ENCODE assay signal across 14 mouse cellular contexts in the genomic region with DNA sequence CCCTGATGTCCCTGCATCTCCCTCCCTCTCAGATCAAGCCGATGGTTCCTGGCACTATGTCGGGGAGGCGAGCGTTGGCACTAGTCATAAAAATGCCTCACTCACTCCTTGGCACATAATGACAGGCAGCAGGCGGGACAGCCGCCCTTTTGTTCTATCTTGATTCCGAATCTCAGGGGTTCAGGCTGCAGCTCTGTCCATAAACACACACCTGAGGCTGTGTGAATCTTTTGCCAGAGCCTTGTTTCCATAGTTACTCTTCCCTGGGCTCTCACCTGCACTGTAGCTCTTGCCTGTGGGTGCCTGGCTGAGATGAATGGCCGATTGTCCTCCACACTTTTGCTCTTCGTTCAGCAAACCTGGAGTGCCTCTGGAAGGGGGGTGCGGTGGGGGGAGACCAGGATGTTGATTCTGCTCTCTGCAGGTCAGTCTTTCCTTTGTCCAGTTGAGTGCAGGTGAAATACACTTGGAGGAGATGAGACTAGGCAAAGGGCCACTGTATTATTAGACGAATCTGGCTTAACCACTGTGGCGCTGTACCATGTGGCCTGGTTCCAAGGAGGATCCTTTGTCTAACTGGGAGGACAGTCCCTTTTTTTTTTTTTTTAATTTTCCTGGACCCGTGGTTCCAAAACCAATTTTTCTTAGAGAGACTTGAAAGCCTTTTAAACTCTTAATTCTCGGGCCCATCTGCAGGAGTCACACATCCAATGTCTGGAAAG. TPM values are rescaled to one million over a fixed set of nuclear protein-coding genes. Genes with fewer than 3 reads are reported as not detected.
DNase-seq lines count a peak whose midpoint lies in the region; ATAC-seq and TF ChIP-seq lines count a peak whose summit lies in the region.
"Had no signal": no experiment of that assay in that cellular context is flagged by ENCODE, and none has a peak within 500 bp of the region (broad histone marks: within the 10 kb centered on the region; RNA-seq: fewer than 3 reads in every experiment).

No protein-coding gene starts in this region.

- no peaks in the 10 kb centered on the region for H3K27me3 ChIP-seq in forebrain, embryonic 13.5 days
- H3K27me3 ChIP-seq in forebrain, embryonic 10.5 days (ENCODE audit: poor library complexity, severe bottlenecking): no peaks in the 10 kb centered on the region
- H3K27me3 ChIP-seq in lung, postnatal 0 days (replicated peaks; ENCODE audit: insufficient read depth, low read length): no peaks in the 10 kb centered on the region
- no peaks in the 10 kb centered on the region for H3K27me3 ChIP-seq in neural tube, embryonic 13.5 days
- H3K27me3 ChIP-seq: heart, embryonic 13.5 days had no signal

- no peak for TF ChIP-seq EP300 in lung, postnatal 0 days (IDR thresholded peaks at IDR 0.05)

- TF ChIP-seq CTCF in lung, postnatal 0 days (IDR thresholded peaks at IDR 0.05): no peak

- no peak overlapping the region for H3K4me2 ChIP-seq in forebrain, embryonic 13.5 days
- H3K4me2 ChIP-seq in lung, postnatal 0 days (replicated peaks; ENCODE audit: low read depth, low read length): no peak overlapping the region
- peak overlapping the region; percentile 20 for H3K4me2 ChIP-seq in neural tube, embryonic 13.5 days
- H3K4me2 ChIP-seq: heart, embryonic 13.5 days had no signal

- H3K9ac ChIP-seq in forebrain, embryonic 13.5 days: no peak overlapping the region
- H3K9ac ChIP-seq in lung, postnatal 0 days (replicated peaks; ENCODE audit: low read depth): no peak overlapping the region
- H3K9ac ChIP-seq in neural tube, embryonic 13.5 days: no peak overlapping the region
- H3K9ac ChIP-seq: heart, embryonic 13.5 days had no signal

- no peaks in the 10 kb centered on the region for H3K36me3 ChIP-seq in forebrain, embryonic 13.5 days (ENCODE audit: poor library complexity, severe bottlenecking)
- H3K36me3 ChIP-seq in forebrain, embryonic 10.5 days (replicated peaks): no peaks in the 10 kb centered on the region
- H3K36me3 ChIP-seq in lung, postnatal 0 days (ENCODE audit: insufficient read depth, low read length): no peaks in the 10 kb centered on the region
- no peaks in the 10 kb centered on the region for H3K36me3 ChIP-seq in neural tube, embryonic 13.5 days
- H3K36me3 ChIP-seq: heart, embryonic 13.5 days had no signal

- 0 out of 2 replicates have a peak, but pooled peaks have one; percentile 33 for ATAC-seq in forebrain, embryonic 13.5 days
- peak; percentile 38 for ATAC-seq in lung, postnatal 0 days
- ATAC-seq in neural tube, embryonic 13.5 days (ENCODE audit: low read depth): peak; percentile 54
- ATAC-seq: inflammation-experienced regulatory T-cells, adult 6 months had no signal

- no peak for DNase-seq in forebrain, embryonic 10.5 days (ENCODE audit: extremely low spot score, low spot score)
- no peak for DNase-seq in lung, postnatal 0 days (ENCODE audit: low spot score)
- no peak for DNase-seq in lung, postnatal 14 days
- DNase-seq in cerebellum, postnatal 36 days: peak; percentile 44 to 46
- no peak for DNase-seq in layer of hippocampus, adult 9-11 months
- DNase-seq in thymus, adult 18-20 months: no peak
- DNase-seq: adrenal gland, postnatal 36 days; kidney, postnatal 4 days; lung, adult 18-20 months; spleen, adult 18-20 months had no signal

- WGBS in forebrain, embryonic 13.5 days: 63% methylated on average over 14 of the region's 14 CpGs
- 80% methylated on average over 14 of the region's 14 CpGs for WGBS in forebrain, embryonic 10.5 days
- 57% methylated on average over 14 of the region's 14 CpGs for WGBS in lung, postnatal 0 days
- WGBS in neural tube, embryonic 13.5 days: 43% methylated on average over 14 of the region's 14 CpGs

- no peaks in the 10 kb centered on the region for H3K9me3 ChIP-seq in forebrain, embryonic 13.5 days (replicated peaks)
- no peaks in the 10 kb centered on the region for H3K9me3 ChIP-seq in forebrain, embryonic 10.5 days
- H3K9me3 ChIP-seq in lung, postnatal 0 days (ENCODE audit: low read length): no peaks in the 10 kb centered on the region
- no peaks in the 10 kb centered on the region for H3K9me3 ChIP-seq in neural tube, embryonic 13.5 days
- H3K9me3 ChIP-seq: heart, embryonic 13.5 days had no signal

- H3K4me3 ChIP-seq in forebrain, embryonic 13.5 days: no peak overlapping the region
- no peak overlapping the region for H3K4me3 ChIP-seq in forebrain, embryonic 10.5 days
- no peak overlapping the region for H3K4me3 ChIP-seq in lung, postnatal 0 days (ENCODE audit: low read depth, low read length)
- no peak overlapping the region for H3K4me3 ChIP-seq in neural tube, embryonic 13.5 days
- H3K4me3 ChIP-seq: heart, embryonic 13.5 days had no signal

- peaks cover 10% of the 10 kb centered on the region for H3K4me1 ChIP-seq in forebrain, embryonic 13.5 days
- 0 out of 2 replicates have a peak, but pooled peaks cover 4% of the 10 kb centered on the region for H3K4me1 ChIP-seq in forebrain, embryonic 10.5 days
- H3K4me1 ChIP-seq in lung, postnatal 0 days (ENCODE audit: insufficient read depth, low read depth, low read length): no peaks in the 10 kb centered on the region
- H3K4me1 ChIP-seq in neural tube, embryonic 13.5 days (replicated peaks): peaks cover 28% of the 10 kb centered on the region
- H3K4me1 ChIP-seq: heart, embryonic 13.5 days had no signal

- H3K27ac ChIP-seq in forebrain, embryonic 13.5 days: peak overlapping the region; percentile 19; the same call in 1 of the 2 replicates
- H3K27ac ChIP-seq in forebrain, embryonic 10.5 days: no peak overlapping the region
- H3K27ac ChIP-seq in lung, postnatal 0 days (ENCODE audit: low read length): no peak overlapping the region
- peak overlapping the region; percentile 50 for H3K27ac ChIP-seq in neural tube, embryonic 13.5 days (replicated peaks)
- H3K27ac ChIP-seq: heart, embryonic 13.5 days had no signal

RNA-seq across cellular contexts. Expression of a gene that starts 48.8 kb away (rescaled TPM):
- polyA plus RNA-seq in forebrain, embryonic 13.5 days (2015; fragmentation: Nextera tagmentation; extraction: Ambion mirVana): not detected in 2 replicates
- polyA plus RNA-seq in forebrain, embryonic 10.5 days (2016; fragmentation: Nextera tagmentation; extraction: Ambion mirVana): not detected in 2 replicates
- 0.13 TPM in 1 of 2 replicates, not detected in the other for polyA plus RNA-seq in lung, postnatal 0 days (2015; fragmentation: Nextera tagmentation; extraction: Ambion mirVana)
- not detected in 2 replicates for polyA plus RNA-seq in neural tube, embryonic 13.5 days (2015; fragmentation: Nextera tagmentation; extraction: Ambion mirVana)
- polyA plus RNA-seq: heart, embryonic 13.5 days; inflammation-experienced regulatory T-cells, adult 6 months had no signal

RNA-seq across cellular contexts. Expression of a gene that starts 56.4 kb away (rescaled TPM):
- 9.7 and 10.6 TPM in 2 replicates for polyA plus RNA-seq in forebrain, embryonic 13.5 days (2015; fragmentation: Nextera tagmentation; extraction: Ambion mirVana)
- 8.7 and 9.9 TPM in 2 replicates for polyA plus RNA-seq in forebrain, embryonic 10.5 days (2016; fragmentation: Nextera tagmentation; extraction: Ambion mirVana)
- polyA plus RNA-seq in lung, postnatal 0 days (2015; fragmentation: Nextera tagmentation; extraction: Ambion mirVana): 4.1 and 4.7 TPM in 2 replicates
- 10.9 and 11.8 TPM in 2 replicates for polyA plus RNA-seq in neural tube, embryonic 13.5 days (2015; fragmentation: Nextera tagmentation; extraction: Ambion mirVana)

Comparison
In these comparisons a context has a peak if more than half of its experiments do, and no peak if none do; other contexts are left out.
1. H3K27ac ChIP-seq: peak in forebrain, embryonic 13.5 days (single experiment) and neural tube, embryonic 13.5 days (single experiment); none in forebrain, embryonic 10.5 days (single experiment) and lung, postnatal 0 days (single experiment).
2. DNase-seq: peak in cerebellum, postnatal 36 days (2 of 2); none in forebrain, embryonic 10.5 days (single experiment), lung, postnatal 0 days (single experiment), lung, postnatal 14 days (single experiment), layer of hippocampus, adult 9-11 months (single experiment) and thymus, adult 18-20 months (0 of 2).
3. Peak in every context shown above with its lines, with median percentiles within 50 percentile points of each other: ATAC-seq.